Mouse (Mus musculus): Measurements from ENCODE around the gene Eif4e2. TPM values are rescaled to one million over a fixed set of nuclear protein-coding genes. Genes with fewer than 3 reads are reported as not detected.

Gene Eif4e2
- polyA plus RNA-seq, 1 experiment: 172 TPM

- Histone ChIP-seq H3K4me3 (ENCODE audit: insufficient read depth, low read length) (no peak overlapping the region), H3K4me1 (ENCODE audit: control insufficient read depth, insufficient read depth, low read length) (no peaks in the 10 kb centered on the region), H3K27ac (ENCODE audit: insufficient read depth, low read length) (no peak overlapping the region)
- TF ChIP-seq CTCF (IDR thresholded peaks at IDR 0.05; ENCODE audit: borderline replicate concordance, insufficient read depth, low read length): no peak
- TF ChIP-seq POLR2A (IDR thresholded peaks at IDR 0.05; ENCODE audit: low read depth, low read length): no peak
Observed at GRCm38 (mm10) chr1:87283410-87283960, 69.8 kb downstream of the Eif4e2 start.

GRCm38 (mm10) chr1:87287105-87287504 lies 73.4 kb downstream of the Eif4e2 start:
- no peak overlapping the region for H3K4me3 ChIP-seq (ENCODE audit: insufficient read depth, low read length)
- H3K4me1 ChIP-seq (ENCODE audit: control insufficient read depth, insufficient read depth, low read length): no peaks in the 10 kb centered on the region
- H3K27ac ChIP-seq (ENCODE audit: insufficient read depth, low read length): no peak overlapping the region
- TF ChIP-seq CTCF (IDR thresholded peaks at IDR 0.05; ENCODE audit: borderline replicate concordance, insufficient read depth, low read length) (no peak), POLR2A (IDR thresholded peaks at IDR 0.05; ENCODE audit: low read depth, low read length) (no peak)

Other genes with a start within 250 kb of the Eif4e2 start
- gene Alppl2, start 124.0 kb upstream of the Eif4e2 start, polyA plus RNA-seq (2011; ENCODE audit: insufficient read length, low read depth, missing spikeins): not detected in 2 replicates
- not detected in 2 replicates for gene Alpi, start 112.3 kb upstream of the Eif4e2 start, polyA plus RNA-seq (2011; ENCODE audit: insufficient read length, low read depth, missing spikeins)
- not detected in 2 replicates for gene Akp3, start 88.9 kb upstream of the Eif4e2 start, polyA plus RNA-seq (2011; ENCODE audit: insufficient read length, low read depth, missing spikeins)
- gene Ecel1, start 57.4 kb upstream of the Eif4e2 start, polyA plus RNA-seq (2011; ENCODE audit: insufficient read length, low read depth, missing spikeins): not detected in 2 replicates
- gene Prss56, start 30.6 kb upstream of the Eif4e2 start, polyA plus RNA-seq (2011; ENCODE audit: insufficient read length, low read depth, missing spikeins): not detected in 2 replicates
- gene Chrnd, start 23.3 kb upstream of the Eif4e2 start, polyA plus RNA-seq (2011; ENCODE audit: insufficient read length, low read depth, missing spikeins): not detected in 2 replicates
- not detected in 2 replicates for gene Chrng, start 9.3 kb upstream of the Eif4e2 start, polyA plus RNA-seq (2011; ENCODE audit: insufficient read length, low read depth, missing spikeins)
- gene Efhd1, start 50.4 kb downstream of the Eif4e2 start, polyA plus RNA-seq (2011; ENCODE audit: insufficient read length, low read depth, missing spikeins): 0.38 and 0.49 TPM in 2 replicates
- 76.1 and 82.9 TPM in 2 replicates for gene Gigyf2, start 113.1 kb downstream of the Eif4e2 start, polyA plus RNA-seq (2011; ENCODE audit: insufficient read length, low read depth, missing spikeins)
- not detected in 2 replicates for gene Kcnj13, start 180.8 kb downstream of the Eif4e2 start, polyA plus RNA-seq (2011; ENCODE audit: insufficient read length, low read depth, missing spikeins)

Data from embryonic fibroblast, embryonic 13.5 days (primary cell).